8 mouse cellular contexts compared by ENCODE assay signal in the genomic region with DNA sequence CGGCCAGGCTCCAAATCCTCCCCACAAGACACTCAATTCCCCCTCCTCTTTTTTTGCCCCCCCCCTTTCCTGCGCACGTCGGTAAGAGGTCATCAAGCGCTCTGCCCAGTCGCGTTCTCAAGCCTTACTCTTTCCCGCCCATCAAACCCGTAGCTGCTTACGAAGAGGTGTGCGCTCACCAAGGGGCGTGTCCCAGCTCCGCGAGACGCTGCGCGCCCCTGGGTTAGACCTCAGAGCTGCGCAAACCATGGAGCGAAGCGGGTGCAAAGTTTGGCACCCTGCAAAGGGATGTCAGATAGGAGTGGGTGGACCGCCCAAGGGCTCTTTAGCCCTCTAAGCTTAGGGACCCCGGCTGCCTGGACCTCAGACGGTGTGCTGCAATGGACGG. TPM values are rescaled to one million over a fixed set of nuclear protein-coding genes. Genes with fewer than 3 reads are reported as not detected.
DNase-seq lines count a peak whose midpoint lies in the region; ATAC-seq lines count a peak whose summit lies in the region.

No protein-coding gene starts in this region.

- DNase-seq in lung, adult 18-20 months, result peak; percentile 4 to 7
- DNase-seq in lung, postnatal 25 days (ENCODE audit: low spot score), result no peak
- DNase-seq in brain, embryonic 18.5 days (ENCODE audit: low read depth, low spot score), result peak; percentile 6
- DNase-seq in limb, embryonic 11.5 days (ENCODE audit: low spot score), result peak; percentile 63
- DNase-seq in midbrain, embryonic 14.5 days, result peak; percentile 75
- DNase-seq in spleen, postnatal 36 days (ENCODE audit: low spot score in 2 of 2), result no peak
- DNase-seq in spleen, adult 12 weeks (ENCODE audit: low spot score), result no peak

- H3K9me3 ChIP-seq in heart, embryonic 16.5 days (replicated peaks; ENCODE audit: control insufficient read depth, low read length), result no peaks in the 10 kb centered on the region
- no peaks in the 10 kb centered on the region for H3K9me3 ChIP-seq in limb, embryonic 11.5 days (ENCODE audit: control insufficient read depth, low read length)
- H3K9me3 ChIP-seq in midbrain, embryonic 14.5 days (ENCODE audit: control insufficient read depth, low read length), result no peaks in the 10 kb centered on the region

- peak overlapping the region; percentile 46 for H3K4me3 ChIP-seq in heart, embryonic 16.5 days (ENCODE audit: low read length)
- H3K4me3 ChIP-seq in limb, embryonic 11.5 days (ENCODE audit: low read depth, low read length), result peak overlapping the region; percentile 20
- peak overlapping the region; percentile 37 for H3K4me3 ChIP-seq in midbrain, embryonic 14.5 days (replicated peaks; ENCODE audit: low read depth, low read length)

- no peaks in the 10 kb centered on the region for H3K4me1 ChIP-seq in heart, embryonic 16.5 days (ENCODE audit: control insufficient read depth, insufficient read depth, low read length)
- H3K4me1 ChIP-seq in limb, embryonic 11.5 days (ENCODE audit: control insufficient read depth, insufficient read depth, low read length), result no peaks in the 10 kb centered on the region
- no peaks in the 10 kb centered on the region for H3K4me1 ChIP-seq in midbrain, embryonic 14.5 days (ENCODE audit: control insufficient read depth, insufficient read depth, low read length)

- peak; percentile 76; the same call in 1 of the 2 replicates for ATAC-seq in heart, embryonic 16.5 days (replicated peaks; ENCODE audit: extremely low read depth, insufficient read depth, low FRiP score)
- peak; percentile 83; the same call in 1 of the 2 replicates for ATAC-seq in limb, embryonic 11.5 days (ENCODE audit: insufficient number of reproducible peaks, low FRiP score, low TSS enrichment, low read depth)
- peak; percentile 63; the same call in 1 of the 2 replicates for ATAC-seq in midbrain, embryonic 14.5 days (ENCODE audit: low FRiP score, low TSS enrichment)

- H3K4me2 ChIP-seq in heart, embryonic 16.5 days (ENCODE audit: low read depth, low read length), result peak overlapping the region; percentile 66
- H3K4me2 ChIP-seq in limb, embryonic 11.5 days (ENCODE audit: low read depth, severe bottlenecking), result peak overlapping the region; percentile 37
- H3K4me2 ChIP-seq in midbrain, embryonic 14.5 days (ENCODE audit: low read length), result peak overlapping the region; percentile 59

- H3K9ac ChIP-seq in heart, embryonic 16.5 days (ENCODE audit: low read length), result no peak overlapping the region
- H3K9ac ChIP-seq in limb, embryonic 11.5 days (ENCODE audit: low read length), result no peak overlapping the region
- H3K9ac ChIP-seq in midbrain, embryonic 14.5 days (replicated peaks; ENCODE audit: low read length), result no peak overlapping the region

- 6% methylated on average over 21 of the region's 24 CpGs for WGBS in heart, embryonic 16.5 days
- WGBS in limb, embryonic 11.5 days, result 14% methylated on average over 24 of the region's 24 CpGs
- 27% methylated on average over 24 of the region's 24 CpGs for WGBS in midbrain, embryonic 14.5 days

- H3K27ac ChIP-seq in heart, embryonic 16.5 days (ENCODE audit: low read length), result no peak overlapping the region
- no peak overlapping the region for H3K27ac ChIP-seq in limb, embryonic 11.5 days (replicated peaks; ENCODE audit: low read depth, low read length)
- no peak overlapping the region for H3K27ac ChIP-seq in midbrain, embryonic 14.5 days (replicated peaks; ENCODE audit: low read depth, low read length)

- H3K27me3 ChIP-seq in heart, embryonic 16.5 days (ENCODE audit: control insufficient read depth, insufficient read depth, low read length), result 0 out of 2 replicates have a peak, but pooled peaks cover 3% of the 10 kb centered on the region
- H3K27me3 ChIP-seq in limb, embryonic 11.5 days (ENCODE audit: control insufficient read depth, insufficient read depth, low read length), result 0 out of 2 replicates have a peak, but pooled peaks cover 8% of the 10 kb centered on the region
- peaks cover 3% of the 10 kb centered on the region; the same call in 1 of the 2 replicates for H3K27me3 ChIP-seq in midbrain, embryonic 14.5 days (ENCODE audit: control insufficient read depth, insufficient read depth, low read length)

- no peaks in the 10 kb centered on the region for H3K36me3 ChIP-seq in heart, embryonic 16.5 days (ENCODE audit: control insufficient read depth, insufficient read depth)
- H3K36me3 ChIP-seq in limb, embryonic 11.5 days (ENCODE audit: control insufficient read depth, insufficient read depth, low read length), result no peaks in the 10 kb centered on the region
- no peaks in the 10 kb centered on the region for H3K36me3 ChIP-seq in midbrain, embryonic 14.5 days (ENCODE audit: control insufficient read depth, insufficient read depth, low read length)

RNA-seq across cellular contexts. Expression of a gene that starts 0.9 kb away (rescaled TPM):
- polyA plus RNA-seq in heart, embryonic 16.5 days (2015; fragmentation: Nextera tagmentation; extraction: Ambion mirVana), result 1.7 and 2.1 TPM in 2 replicates
- polyA plus RNA-seq in limb, embryonic 11.5 days (2014; fragmentation: Nextera tagmentation; extraction: Ambion mirVana), result 1.3 and 1.8 TPM in 2 replicates
- polyA plus RNA-seq in midbrain, embryonic 14.5 days (2014; fragmentation: Nextera tagmentation; extraction: Ambion mirVana), result 2.1 TPM in 2 replicates

Comparison
In these comparisons a context has a peak if more than half of its experiments do, and no peak if none do; other contexts are left out.
1. DNase-seq: peak in lung, adult 18-20 months (2 of 2), brain, embryonic 18.5 days (single experiment), limb, embryonic 11.5 days (single experiment) and midbrain, embryonic 14.5 days (single experiment); none in lung, postnatal 25 days (single experiment), spleen, postnatal 36 days (0 of 2) and spleen, adult 12 weeks (single experiment).
2. Peak in every context shown above with its lines, with median percentiles within 50 percentile points of each other: ATAC-seq, H3K4me2 ChIP-seq and H3K4me3 ChIP-seq.